Mouse (Mus musculus): Measurements from ENCODE around the gene Npcd.
"Not testable (repeated sequence)": the region's sequence is repeated elsewhere in the genome, so short reads cannot be mapped to it uniquely, and the experiment has no call there.

DNA sequence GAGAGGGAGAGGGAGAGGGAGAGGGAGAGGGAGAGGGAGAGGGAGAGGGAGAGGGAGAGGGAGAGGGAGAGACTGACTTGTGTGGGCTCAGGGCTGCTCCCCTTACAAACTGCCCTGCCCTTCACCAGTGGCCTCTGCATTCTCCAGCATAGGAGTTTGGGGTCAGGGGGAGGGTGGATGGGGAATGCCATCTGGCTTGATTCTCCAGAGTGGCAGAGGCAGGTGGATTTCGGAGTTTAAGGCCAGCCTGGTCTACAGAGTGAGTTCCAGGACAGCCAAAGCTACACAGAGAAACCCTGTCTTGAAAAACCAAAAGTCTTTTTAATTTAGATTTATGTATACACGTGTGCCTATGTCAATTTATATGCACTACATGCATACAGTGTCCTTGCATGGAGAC, 21.2 kb downstream of the Npcd start:
- not testable (repeated sequence) for TF ChIP-seq CTCF, POLR2A (IDR thresholded peaks at IDR 0.05; ENCODE audit: extremely low read depth, insufficient read depth, low read length)

Measured in cortical plate, adult 2 months (tissue).